Mouse (Mus musculus): ENCODE data around the gene Polr1e.
"Not testable (repeated sequence)": the region's sequence is repeated elsewhere in the genome, so short reads cannot be mapped to it uniquely, and the experiment has no call there.

DNA sequence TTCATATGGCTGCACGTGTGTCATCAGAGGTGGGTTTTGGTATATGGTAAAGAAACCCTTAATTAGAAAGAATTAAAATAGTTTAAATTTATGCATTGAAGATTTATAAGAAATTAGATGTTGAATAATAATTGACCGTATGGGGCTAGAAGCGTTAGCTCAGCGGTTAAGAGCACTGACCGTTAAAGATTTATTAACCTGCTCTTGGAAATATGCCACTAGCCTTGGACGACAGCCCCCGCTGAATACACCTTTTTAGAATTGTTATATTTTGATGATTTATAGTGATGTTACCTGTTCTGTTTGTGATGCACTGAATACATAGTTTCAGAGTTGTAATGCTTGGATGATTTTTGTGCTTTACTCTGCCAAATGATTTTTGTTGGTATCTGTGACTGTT lies 21.2 kb downstream of the Polr1e start:
- TF ChIP-seq CTCF (IDR thresholded peaks at IDR 0.05; ENCODE audit: low read depth, low read length); POLR2A (IDR thresholded peaks at IDR 0.05; ENCODE audit: insufficient read depth, low read length); EP300 (IDR thresholded peaks at IDR 0.05; ENCODE audit: insufficient read depth, low read depth, low read length): not testable (repeated sequence)
